Mouse (Mus musculus) spleen, postnatal 36 days (tissue): ENCODE data around the gene Zfp609.
"Not testable (repeated sequence)": the region's sequence is repeated elsewhere in the genome, so short reads cannot be mapped to it uniquely, and the experiment has no call there.

ENCODE experiments used
- DNase-seq, 2 experiments: peaks; one replicate each; pipeline ENCODE4 v3.0.0; 2022; ENCODE audit warnings: low spot score in 2 of 2, mixed read lengths in 1 of 2

The Zfp609 gene

GRCm38 (mm10) chr9:65721161-65721566 lies 106.2 kb downstream of the Zfp609 start:
- DNase-seq = no peak

- no peak for DNase-seq
These were observed 109.2 kb downstream of the Zfp609 start for GRCm38 (mm10) chr9:65718195-65718594.

- no peak for DNase-seq
These were observed 123.3 kb downstream of the Zfp609 start for GRCm38 (mm10) chr9:65703926-65704595.

- DNase-seq = no peak
These were observed 124.1 kb downstream of the Zfp609 start for GRCm38 (mm10) chr9:65703241-65703640.

- no peak for DNase-seq
These were observed 125.1 kb downstream of the Zfp609 start for GRCm38 (mm10) chr9:65702286-65702685.

GRCm38 (mm10) chr9:65700504-65700903 lies 126.9 kb downstream of the Zfp609 start:
- DNase-seq = no peak

- DNase-seq = no peak
These were observed 129.4 kb downstream of the Zfp609 start for GRCm38 (mm10) chr9:65697992-65698391.

GRCm38 (mm10) chr9:65697356-65697755 lies 130.0 kb downstream of the Zfp609 start:
- no peak for DNase-seq

GRCm38 (mm10) chr9:65696337-65696736 lies 131.0 kb downstream of the Zfp609 start:
- no peak for DNase-seq

- DNase-seq = no peak
These were observed 131.7 kb downstream of the Zfp609 start for GRCm38 (mm10) chr9:65695646-65696045.

GRCm38 (mm10) chr9:65692959-65693603 lies 134.3 kb downstream of the Zfp609 start:
- peak; percentile 29 to 41 for DNase-seq

GRCm38 (mm10) chr9:65692466-65692865 lies 134.9 kb downstream of the Zfp609 start:
- DNase-seq = no peak

- not testable (repeated sequence) for DNase-seq
These were observed 137.5 kb downstream of the Zfp609 start for GRCm38 (mm10) chr9:65689869-65690268.

GRCm38 (mm10) chr9:65684704-65685103 lies 142.7 kb downstream of the Zfp609 start:
- DNase-seq = no peak

GRCm38 (mm10) chr9:65682994-65683393 lies 144.4 kb downstream of the Zfp609 start:
- DNase-seq = no peak

GRCm38 (mm10) chr9:65682183-65682582 lies 145.2 kb downstream of the Zfp609 start:
- no peak for DNase-seq

GRCm38 (mm10) chr9:65681634-65681940 lies 145.8 kb downstream of the Zfp609 start:
- DNase-seq = no peak

GRCm38 (mm10) chr9:65680938-65681633 lies 146.3 kb downstream of the Zfp609 start:
- DNase-seq = no peak

- DNase-seq = no peak
These were observed 148.1 kb downstream of the Zfp609 start for GRCm38 (mm10) chr9:65679181-65679761.

- no peak for DNase-seq
These were observed 150.3 kb downstream of the Zfp609 start for GRCm38 (mm10) chr9:65677119-65677462.

GRCm38 (mm10) chr9:65676358-65677118 lies 150.8 kb downstream of the Zfp609 start:
- peak; percentile 94 to 95 for DNase-seq
